Mouse (Mus musculus): ENCODE data around the gene Dok4.

Dok4 gene

GRCm38 (mm10) chr8:94876197-94876730, at the start of gene Dok4:
Gene Dok4, minus strand, starts transcription at chr8:94876330.
- DNase-seq (ENCODE audit: extremely low read depth, insufficient read length, low spot score), result peak; percentile 92

- no peak for DNase-seq (ENCODE audit: extremely low read depth, insufficient read length, low spot score)
These were observed 47.3 kb upstream of the Dok4 start, which contains the start of gene Adgrg5 for GRCm38 (mm10) chr8:94923405-94923804. Gene Adgrg5, plus strand, starts transcription at chr8:94923694.

GRCm38 (mm10) chr8:94922602-94923001, 46.5 kb upstream of the Dok4 start:
- DNase-seq (ENCODE audit: extremely low read depth, insufficient read length, low spot score), result no peak

GRCm38 (mm10) chr8:94922176-94922575, 46.0 kb upstream of the Dok4 start:
- DNase-seq (ENCODE audit: extremely low read depth, insufficient read length, low spot score), result no peak

- no peak for DNase-seq (ENCODE audit: extremely low read depth, insufficient read length, low spot score)
These were observed 43.1 kb upstream of the Dok4 start for GRCm38 (mm10) chr8:94919256-94919655.

- DNase-seq (ENCODE audit: extremely low read depth, insufficient read length, low spot score), result no peak
These were observed 41.8 kb upstream of the Dok4 start, which contains the start of gene Ccdc102a for GRCm38 (mm10) chr8:94917851-94918495. Gene Ccdc102a, minus strand, starts transcription at chr8:94918098.

GRCm38 (mm10) chr8:94917352-94917751, 41.2 kb upstream of the Dok4 start:
- peak; percentile 95 for DNase-seq (ENCODE audit: extremely low read depth, insufficient read length, low spot score)

GRCm38 (mm10) chr8:94916960-94917324, 40.8 kb upstream of the Dok4 start:
- DNase-seq (ENCODE audit: extremely low read depth, insufficient read length, low spot score), result no peak

- DNase-seq (ENCODE audit: extremely low read depth, insufficient read length, low spot score), result peak; percentile 45
These were observed 40.3 kb upstream of the Dok4 start for GRCm38 (mm10) chr8:94916311-94916959.

GRCm38 (mm10) chr8:94914701-94915101, 38.6 kb upstream of the Dok4 start:
- peak; percentile 73 for DNase-seq (ENCODE audit: extremely low read depth, insufficient read length, low spot score)

- DNase-seq (ENCODE audit: extremely low read depth, insufficient read length, low spot score), result peak; percentile 63
These were observed 38.1 kb upstream of the Dok4 start for GRCm38 (mm10) chr8:94914256-94914655.

- DNase-seq (ENCODE audit: extremely low read depth, insufficient read length, low spot score), result no peak
These were observed 37.0 kb upstream of the Dok4 start for GRCm38 (mm10) chr8:94913061-94913660.

GRCm38 (mm10) chr8:94908847-94909246, 32.7 kb upstream of the Dok4 start:
- no peak for DNase-seq (ENCODE audit: extremely low read depth, insufficient read length, low spot score)

GRCm38 (mm10) chr8:94907591-94908300, 31.6 kb upstream of the Dok4 start:
- DNase-seq (ENCODE audit: extremely low read depth, insufficient read length, low spot score), result no peak

GRCm38 (mm10) chr8:94904450-94905175, 28.5 kb upstream of the Dok4 start:
- DNase-seq (ENCODE audit: extremely low read depth, insufficient read length, low spot score), result peak; percentile 81

- DNase-seq (ENCODE audit: extremely low read depth, insufficient read length, low spot score), result no peak
These were observed 27.6 kb upstream of the Dok4 start for GRCm38 (mm10) chr8:94903709-94904108.

- DNase-seq (ENCODE audit: extremely low read depth, insufficient read length, low spot score), result no peak
These were observed 24.9 kb upstream of the Dok4 start for GRCm38 (mm10) chr8:94901031-94901430.

- DNase-seq (ENCODE audit: extremely low read depth, insufficient read length, low spot score), result no peak
These were observed 24.5 kb upstream of the Dok4 start for GRCm38 (mm10) chr8:94900617-94901016.

- DNase-seq (ENCODE audit: extremely low read depth, insufficient read length, low spot score), result no peak
These were observed 23.1 kb upstream of the Dok4 start for GRCm38 (mm10) chr8:94899262-94899661.

GRCm38 (mm10) chr8:94892917-94893316, 16.8 kb upstream of the Dok4 start:
- no peak for DNase-seq (ENCODE audit: extremely low read depth, insufficient read length, low spot score)

All from 3134 (cell line).